Mouse (Mus musculus): ENCODE data around the gene Slc43a1. TPM values are rescaled to one million over a fixed set of nuclear protein-coding genes. Genes with fewer than 3 reads are reported as not detected.
A peak's percentile ranks its signal among the peaks of the same experiment; 100 is the strongest.
"Not testable (repeated sequence)": the region's sequence is repeated elsewhere in the genome, so short reads cannot be mapped to it uniquely, and the experiment has no call there.

The Slc43a1 gene
- polyA plus RNA-seq, 1 experiment from 2014 or later: 4.0 TPM

GRCm38 (mm10) chr2:84801223-84801622, 37.4 kb upstream of the Slc43a1 start:
- not testable (repeated sequence) for ATAC-seq; H3K36me3 ChIP-seq (ENCODE audit: control insufficient read depth, insufficient read depth, low read length); H3K9ac ChIP-seq (ENCODE audit: low read length); H3K27ac ChIP-seq (ENCODE audit: low read depth, low read length); DNase-seq (ENCODE audit: low spot score); H3K4me2 ChIP-seq (ENCODE audit: low read length); H3K9me3 ChIP-seq (replicated peaks; ENCODE audit: control insufficient read depth, low read length); H3K4me1 ChIP-seq (ENCODE audit: control insufficient read depth, insufficient read depth, low read length); H3K4me3 ChIP-seq (ENCODE audit: low read depth, low read length); H3K27me3 ChIP-seq (replicated peaks; ENCODE audit: control insufficient read depth, insufficient read depth, low read length)
- 78% methylated on average over 5 of the region's 5 CpGs for WGBS

- ATAC-seq: no peak
- 86% methylated on average over 7 of the region's 7 CpGs for whole genome bisulfite sequencing
- Histone ChIP-seq H3K4me2 (ENCODE audit: low read length) (no peak overlapping the region), H3K4me1 (ENCODE audit: control insufficient read depth, insufficient read depth, low read length) (no peaks in the 10 kb centered on the region), H3K9me3 (replicated peaks; ENCODE audit: control insufficient read depth, low read length) (no peaks in the 10 kb centered on the region), H3K27ac (ENCODE audit: low read depth, low read length) (no peak overlapping the region), H3K9ac (ENCODE audit: low read length) (no peak overlapping the region), H3K27me3 (replicated peaks; ENCODE audit: control insufficient read depth, insufficient read depth, low read length) (no peaks in the 10 kb centered on the region), H3K36me3 (ENCODE audit: control insufficient read depth, insufficient read depth, low read length) (no peaks in the 10 kb centered on the region), H3K4me3 (ENCODE audit: low read depth, low read length) (no peak overlapping the region)
- DNase-seq (ENCODE audit: low spot score): no peak
These were observed 34.7 kb upstream of the Slc43a1 start for GRCm38 (mm10) chr2:84803963-84804362.

- Histone ChIP-seq H3K27ac (ENCODE audit: low read depth, low read length) (no peak overlapping the region), H3K4me2 (ENCODE audit: low read length) (no peak overlapping the region), H3K9me3 (replicated peaks; ENCODE audit: control insufficient read depth, low read length) (no peaks in the 10 kb centered on the region), H3K36me3 (ENCODE audit: control insufficient read depth, insufficient read depth, low read length) (no peaks in the 10 kb centered on the region), H3K4me3 (ENCODE audit: low read depth, low read length) (no peak overlapping the region), H3K4me1 (ENCODE audit: control insufficient read depth, insufficient read depth, low read length) (peaks cover 8% of the 10 kb centered on the region), H3K9ac (ENCODE audit: low read length) (no peak overlapping the region), H3K27me3 (replicated peaks; ENCODE audit: control insufficient read depth, insufficient read depth, low read length) (no peaks in the 10 kb centered on the region)
- ATAC-seq: no peak
- WGBS: 73% methylated on average over 5 of the region's 5 CpGs
- DNase-seq (ENCODE audit: low spot score): no peak
These were observed 32.1 kb upstream of the Slc43a1 start for GRCm38 (mm10) chr2:84806546-84806945.

- no peak for DNase-seq (ENCODE audit: low spot score)
- H3K9ac ChIP-seq (ENCODE audit: low read length): no peak overlapping the region
- peaks cover 8% of the 10 kb centered on the region for H3K4me1 ChIP-seq (ENCODE audit: control insufficient read depth, insufficient read depth, low read length)
- no peak overlapping the region for H3K27ac ChIP-seq (ENCODE audit: low read depth, low read length)
- H3K36me3 ChIP-seq (ENCODE audit: control insufficient read depth, insufficient read depth, low read length): no peaks in the 10 kb centered on the region
- ATAC-seq: no peak
- H3K4me3 ChIP-seq (ENCODE audit: low read depth, low read length): no peak overlapping the region
- H3K4me2 ChIP-seq (ENCODE audit: low read length): no peak overlapping the region
- H3K9me3 ChIP-seq (replicated peaks; ENCODE audit: control insufficient read depth, low read length): no peaks in the 10 kb centered on the region
- no peaks in the 10 kb centered on the region for H3K27me3 ChIP-seq (replicated peaks; ENCODE audit: control insufficient read depth, insufficient read depth, low read length)
These were observed 29.3 kb upstream of the Slc43a1 start for GRCm38 (mm10) chr2:84809330-84809729.

GRCm38 (mm10) chr2:84810526-84810885, 28.1 kb upstream of the Slc43a1 start:
- H3K9me3 ChIP-seq (replicated peaks; ENCODE audit: control insufficient read depth, low read length): no peaks in the 10 kb centered on the region
- H3K4me2 ChIP-seq (ENCODE audit: low read length): peak overlapping the region; percentile 42; the same call in 1 of the 2 replicates
- no peak overlapping the region for H3K4me3 ChIP-seq (ENCODE audit: low read depth, low read length)
- H3K27me3 ChIP-seq (replicated peaks; ENCODE audit: control insufficient read depth, insufficient read depth, low read length): no peaks in the 10 kb centered on the region
- WGBS: 48% methylated on average over 6 of the region's 6 CpGs
- peak; percentile 54; the same call in 1 of the 2 replicates for ATAC-seq
- peaks cover 8% of the 10 kb centered on the region for H3K4me1 ChIP-seq (ENCODE audit: control insufficient read depth, insufficient read depth, low read length)
- H3K36me3 ChIP-seq (ENCODE audit: control insufficient read depth, insufficient read depth, low read length): no peaks in the 10 kb centered on the region
- DNase-seq (ENCODE audit: low spot score): no peak
- H3K27ac ChIP-seq (ENCODE audit: low read depth, low read length): no peak overlapping the region
- H3K9ac ChIP-seq (ENCODE audit: low read length): no peak overlapping the region

- no peaks in the 10 kb centered on the region for H3K27me3 ChIP-seq (replicated peaks; ENCODE audit: control insufficient read depth, insufficient read depth, low read length)
- no peak overlapping the region for H3K4me3 ChIP-seq (ENCODE audit: low read depth, low read length)
- no peak overlapping the region for H3K9ac ChIP-seq (ENCODE audit: low read length)
- peaks cover 8% of the 10 kb centered on the region for H3K4me1 ChIP-seq (ENCODE audit: control insufficient read depth, insufficient read depth, low read length)
- peak overlapping the region; percentile 42 for H3K4me2 ChIP-seq (ENCODE audit: low read length)
- 38% methylated on average over 26 of the region's 26 CpGs for WGBS
- ATAC-seq: peak; percentile 81
- no peaks in the 10 kb centered on the region for H3K9me3 ChIP-seq (replicated peaks; ENCODE audit: control insufficient read depth, low read length)
- no peaks in the 10 kb centered on the region for H3K36me3 ChIP-seq (ENCODE audit: control insufficient read depth, insufficient read depth, low read length)
- no peak overlapping the region for H3K27ac ChIP-seq (ENCODE audit: low read depth, low read length)
- DNase-seq (ENCODE audit: low spot score): peak; percentile 84
These were observed 27.6 kb upstream of the Slc43a1 start for GRCm38 (mm10) chr2:84810886-84811577.

- H3K4me2 ChIP-seq (ENCODE audit: low read length): no peak overlapping the region
- no peak overlapping the region for H3K27ac ChIP-seq (ENCODE audit: low read depth, low read length)
- no peaks in the 10 kb centered on the region for H3K27me3 ChIP-seq (replicated peaks; ENCODE audit: control insufficient read depth, insufficient read depth, low read length)
- WGBS: 92% methylated on average over 7 of the region's 7 CpGs
- no peaks in the 10 kb centered on the region for H3K9me3 ChIP-seq (replicated peaks; ENCODE audit: control insufficient read depth, low read length)
- ATAC-seq (no peak), DNase-seq (ENCODE audit: low spot score) (no peak)
- no peak overlapping the region for H3K9ac ChIP-seq (ENCODE audit: low read length)
- H3K36me3 ChIP-seq (ENCODE audit: control insufficient read depth, insufficient read depth, low read length): no peaks in the 10 kb centered on the region
- H3K4me1 ChIP-seq (ENCODE audit: control insufficient read depth, insufficient read depth, low read length): peaks cover 8% of the 10 kb centered on the region
- H3K4me3 ChIP-seq (ENCODE audit: low read depth, low read length): no peak overlapping the region
These were observed 26.8 kb upstream of the Slc43a1 start for GRCm38 (mm10) chr2:84811880-84812279.

GRCm38 (mm10) chr2:84812676-84813075, 26.0 kb upstream of the Slc43a1 start:
- H3K27me3 ChIP-seq (replicated peaks; ENCODE audit: control insufficient read depth, insufficient read depth, low read length): no peaks in the 10 kb centered on the region
- no peaks in the 10 kb centered on the region for H3K36me3 ChIP-seq (ENCODE audit: control insufficient read depth, insufficient read depth, low read length)
- H3K4me2 ChIP-seq (ENCODE audit: low read length): no peak overlapping the region
- ATAC-seq (no peak), DNase-seq (ENCODE audit: low spot score) (no peak)
- peaks cover 8% of the 10 kb centered on the region for H3K4me1 ChIP-seq (ENCODE audit: control insufficient read depth, insufficient read depth, low read length)
- no peak overlapping the region for H3K27ac ChIP-seq (ENCODE audit: low read depth, low read length)
- WGBS: 74% methylated on average over 6 of the region's 6 CpGs
- no peak overlapping the region for H3K4me3 ChIP-seq (ENCODE audit: low read depth, low read length)
- no peaks in the 10 kb centered on the region for H3K9me3 ChIP-seq (replicated peaks; ENCODE audit: control insufficient read depth, low read length)
- no peak overlapping the region for H3K9ac ChIP-seq (ENCODE audit: low read length)

- ATAC-seq (no peak), DNase-seq (ENCODE audit: low spot score) (no peak)
- Histone ChIP-seq H3K36me3 (ENCODE audit: control insufficient read depth, insufficient read depth, low read length) (no peaks in the 10 kb centered on the region), H3K27ac (ENCODE audit: low read depth, low read length) (no peak overlapping the region), H3K4me1 (ENCODE audit: control insufficient read depth, insufficient read depth, low read length) (no peaks in the 10 kb centered on the region), H3K4me3 (ENCODE audit: low read depth, low read length) (no peak overlapping the region), H3K9me3 (replicated peaks; ENCODE audit: control insufficient read depth, low read length) (no peaks in the 10 kb centered on the region), H3K4me2 (ENCODE audit: low read length) (no peak overlapping the region), H3K27me3 (replicated peaks; ENCODE audit: control insufficient read depth, insufficient read depth, low read length) (0 out of 2 replicates have a peak, but pooled peaks cover 3% of the 10 kb centered on the region), H3K9ac (ENCODE audit: low read length) (no peak overlapping the region)
- WGBS: 74% methylated on average over 3 of the region's 3 CpGs
These were observed 18.8 kb upstream of the Slc43a1 start for GRCm38 (mm10) chr2:84819861-84820260.

Measured in forebrain, embryonic 14.5 days (tissue).